Mouse (Mus musculus): ENCODE results near the gene Nxf1.

- TF ChIP-seq CTCF (IDR thresholded peaks at IDR 0.05; ENCODE audit: low read depth, low read length) (no peak), POLR2A (IDR thresholded peaks at IDR 0.05; ENCODE audit: borderline replicate concordance, low read depth, low read length) (no peak)
Observed at GRCm38 (mm10) chr19:8721378-8721777, 35.5 kb upstream of the Nxf1 start.

Measured in bone marrow macrophage, adult 2 months (primary cell).